19 mouse cellular contexts compared by ENCODE assay signal in the genomic region with DNA sequence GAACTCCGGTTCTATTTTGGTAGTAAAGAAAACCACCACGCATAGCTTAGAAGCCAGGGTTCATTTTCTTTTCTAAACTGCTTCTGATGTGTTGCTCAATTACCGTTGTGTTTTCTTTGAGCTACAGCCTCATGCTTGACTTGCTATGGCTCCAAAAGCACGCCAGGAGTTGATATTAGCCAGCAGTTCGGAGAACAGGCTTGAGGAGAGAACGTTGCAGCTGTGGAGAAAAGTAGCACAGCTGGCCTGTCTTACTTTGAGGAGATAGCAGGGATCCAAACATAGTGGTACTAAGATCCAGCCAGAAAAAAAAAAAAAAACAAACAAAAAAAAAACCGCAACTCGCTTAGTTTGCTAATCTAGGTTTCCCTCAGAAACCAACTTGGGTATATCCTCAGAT. TPM values are rescaled to one million over a fixed set of nuclear protein-coding genes. Genes with fewer than 3 reads are reported as not detected.
DNase-seq lines count a peak whose midpoint lies in the region; ATAC-seq and TF ChIP-seq lines count a peak whose summit lies in the region.
"Had no signal": no experiment of that assay in that cellular context is flagged by ENCODE, and none has a peak within 500 bp of the region (broad histone marks: within the 10 kb centered on the region; RNA-seq: fewer than 3 reads in every experiment).

No protein-coding gene starts in this region.

- no peak overlapping the region for H3K4me3 ChIP-seq in kidney, embryonic 16.5 days (ENCODE audit: low read length)
- H3K4me3 ChIP-seq in MEL (ENCODE audit: control insufficient read depth in 1 of 2, insufficient read depth in 1 of 2, low read depth in 2 of 2, low read length in 2 of 2): no peak overlapping the region
- no peak overlapping the region for H3K4me3 ChIP-seq in lung, postnatal 0 days (ENCODE audit: low read depth, low read length)
- H3K4me3 ChIP-seq in neural tube, embryonic 15.5 days (replicated peaks): no peak overlapping the region
- H3K4me3 ChIP-seq: forebrain, embryonic 12.5 days; heart, embryonic 13.5 days; limb, embryonic 13.5 days; midbrain, embryonic 15.5 days had no signal

- WGBS in kidney, embryonic 16.5 days: 46% methylated on average over 8 of the region's 8 CpGs
- 58% methylated on average over 8 of the region's 8 CpGs for WGBS in lung, postnatal 0 days
- 77% methylated on average over 8 of the region's 8 CpGs for WGBS in neural tube, embryonic 15.5 days

- H3K9me3 ChIP-seq in kidney, embryonic 16.5 days (ENCODE audit: low read length): no peaks in the 10 kb centered on the region
- no peaks in the 10 kb centered on the region for H3K9me3 ChIP-seq in MEL (replicated peaks; ENCODE audit: insufficient read depth, low read length)
- no peaks in the 10 kb centered on the region for H3K9me3 ChIP-seq in lung, postnatal 0 days (ENCODE audit: low read length)
- H3K9me3 ChIP-seq in neural tube, embryonic 15.5 days (replicated peaks): no peaks in the 10 kb centered on the region
- H3K9me3 ChIP-seq: forebrain, embryonic 12.5 days; heart, embryonic 13.5 days; limb, embryonic 13.5 days; midbrain, embryonic 15.5 days had no signal

- no peaks in the 10 kb centered on the region for H3K36me3 ChIP-seq in kidney, embryonic 16.5 days (ENCODE audit: insufficient read depth, low read length)
- no peaks in the 10 kb centered on the region for H3K36me3 ChIP-seq in MEL (ENCODE audit: control insufficient read depth in 1 of 2, insufficient read depth in 2 of 2, low read length in 2 of 2)
- no peaks in the 10 kb centered on the region for H3K36me3 ChIP-seq in lung, postnatal 0 days (ENCODE audit: insufficient read depth, low read length)
- H3K36me3 ChIP-seq in neural tube, embryonic 15.5 days: no peaks in the 10 kb centered on the region
- H3K36me3 ChIP-seq: forebrain, embryonic 12.5 days; heart, embryonic 13.5 days; limb, embryonic 13.5 days; midbrain, embryonic 15.5 days had no signal

- no peak for TF ChIP-seq CTCF in MEL (IDR thresholded peaks at IDR 0.05 in 2 of 3, conservative IDR thresholded peaks at IDR 0.05 in 1 of 3; ENCODE audit: control insufficient read depth in 1 of 3, insufficient read depth in 1 of 3, low read depth in 2 of 3, low read length in 3 of 3, poor library complexity in 1 of 3, severe bottlenecking in 1 of 3)
- TF ChIP-seq CTCF in lung, postnatal 0 days (IDR thresholded peaks at IDR 0.05): no peak; the same call in 1 of the 2 replicates

- H3K9ac ChIP-seq in kidney, embryonic 16.5 days (replicated peaks; ENCODE audit: low read length): no peak overlapping the region
- no peak overlapping the region for H3K9ac ChIP-seq in MEL (ENCODE audit: control insufficient read depth, low read depth, low read length, poor library complexity, severe bottlenecking)
- H3K9ac ChIP-seq in lung, postnatal 0 days (replicated peaks; ENCODE audit: low read depth): no peak overlapping the region
- H3K9ac ChIP-seq in neural tube, embryonic 15.5 days (replicated peaks): no peak overlapping the region
- H3K9ac ChIP-seq: forebrain, embryonic 12.5 days; heart, embryonic 13.5 days; limb, embryonic 13.5 days; liver, embryonic 14.5 days; midbrain, embryonic 15.5 days had no signal

- peak; percentile 46; the same call in 1 of the 2 replicates for ATAC-seq in kidney, embryonic 16.5 days (ENCODE audit: low FRiP score, low TSS enrichment)
- ATAC-seq in lung, postnatal 0 days: peak; percentile 44; the same call in 1 of the 2 replicates
- no peak for ATAC-seq in monocyte, adult 5-6 weeks (replicated peaks; ENCODE audit: insufficient number of reproducible peaks, low FRiP score, low TSS enrichment, poor library complexity, severe bottlenecking)
- ATAC-seq in neural tube, embryonic 15.5 days (ENCODE audit: low FRiP score): no peak
- ATAC-seq: inflammation-experienced regulatory T-cells, adult 6 months; midbrain, embryonic 15.5 days had no signal

- H3K4me1 ChIP-seq in kidney, embryonic 16.5 days (ENCODE audit: insufficient read depth, low read length): no peaks in the 10 kb centered on the region
- no peaks in the 10 kb centered on the region for H3K4me1 ChIP-seq in MEL (ENCODE audit: control insufficient read depth in 1 of 2, insufficient read depth in 2 of 2, low read length in 2 of 2)
- H3K4me1 ChIP-seq in lung, postnatal 0 days (ENCODE audit: insufficient read depth, low read depth, low read length): no peaks in the 10 kb centered on the region
- no peaks in the 10 kb centered on the region for H3K4me1 ChIP-seq in neural tube, embryonic 15.5 days
- H3K4me1 ChIP-seq: forebrain, embryonic 12.5 days; heart, embryonic 13.5 days; limb, embryonic 13.5 days; midbrain, embryonic 15.5 days had no signal

- H3K27ac ChIP-seq in kidney, embryonic 16.5 days (ENCODE audit: low read length): no peak overlapping the region
- no peak overlapping the region for H3K27ac ChIP-seq in MEL (ENCODE audit: control insufficient read depth, low read depth, low read length)
- no peak overlapping the region for H3K27ac ChIP-seq in lung, postnatal 0 days (ENCODE audit: low read length)
- no peak overlapping the region for H3K27ac ChIP-seq in neural tube, embryonic 15.5 days (replicated peaks)
- H3K27ac ChIP-seq: forebrain, embryonic 12.5 days; heart, embryonic 13.5 days; limb, embryonic 13.5 days; liver, embryonic 14.5 days; midbrain, embryonic 15.5 days had no signal

- no peak for TF ChIP-seq RAD21 in MEL (IDR thresholded peaks at IDR 0.05; ENCODE audit: low read depth, low read length)

- no peak for TF ChIP-seq EP300 in MEL (IDR thresholded peaks at IDR 0.05; ENCODE audit: low read depth in 1 of 2, low read length in 2 of 2)
- TF ChIP-seq EP300 in lung, postnatal 0 days (IDR thresholded peaks at IDR 0.05): no peak

- H3K4me2 ChIP-seq in kidney, embryonic 16.5 days (replicated peaks; ENCODE audit: low read depth, low read length): no peak overlapping the region
- H3K4me2 ChIP-seq in lung, postnatal 0 days (replicated peaks; ENCODE audit: low read depth, low read length): no peak overlapping the region
- no peak overlapping the region for H3K4me2 ChIP-seq in neural tube, embryonic 15.5 days
- H3K4me2 ChIP-seq: forebrain, embryonic 12.5 days; heart, embryonic 13.5 days; limb, embryonic 13.5 days; midbrain, embryonic 15.5 days had no signal

- H3K27me3 ChIP-seq in kidney, embryonic 16.5 days (ENCODE audit: insufficient read depth, low read length): no peaks in the 10 kb centered on the region; the same call in 1 of the 2 replicates
- no peaks in the 10 kb centered on the region for H3K27me3 ChIP-seq in MEL (ENCODE audit: control insufficient read depth in 1 of 2, insufficient read depth in 2 of 2, low read length in 2 of 2)
- no peaks in the 10 kb centered on the region for H3K27me3 ChIP-seq in lung, postnatal 0 days (replicated peaks; ENCODE audit: insufficient read depth, low read length)
- no peaks in the 10 kb centered on the region for H3K27me3 ChIP-seq in neural tube, embryonic 15.5 days (replicated peaks)
- H3K27me3 ChIP-seq: heart, embryonic 13.5 days; midbrain, embryonic 15.5 days had no signal

- no peak for DNase-seq in kidney, postnatal 36 days
- DNase-seq in 3134 (ENCODE audit: extremely low read depth, insufficient read length, low spot score): peak; percentile 13
- no peak for DNase-seq in MEL (ENCODE audit: low read depth, low spot score)
- peak; percentile 48 for DNase-seq in lung, postnatal 0 days (ENCODE audit: low spot score)
- DNase-seq: adrenal gland, postnatal 10 days; cerebellum, adult 11 months; cerebellum, postnatal 14 days; kidney, postnatal 14 days; right cerebral cortex, postnatal 14 days had no signal

- no peak for TF ChIP-seq POLR2A in MEL (IDR thresholded peaks at IDR 0.05; ENCODE audit: control insufficient read depth in 1 of 2, insufficient read depth in 1 of 2, low read depth in 1 of 2, low read length in 2 of 2, poor library complexity in 1 of 2)

- H3K79me2 ChIP-seq in MEL (ENCODE audit: control insufficient read depth, insufficient read depth, low read length, poor library complexity): no peaks in the 10 kb centered on the region

TF ChIP-seq in MEL, 35 proteins besides CTCF, POLR2A, EP300 and RAD21:
- TF ChIP-seq GATA1 (IDR thresholded peaks at IDR 0.05; ENCODE audit: low read depth, low read length) (no peak), ZNF384 (IDR thresholded peaks at IDR 0.05; ENCODE audit: low read depth, low read length) (peak; percentile 43; the same call in 1 of the 2 replicates)

RNA-seq across cellular contexts. Expression of a gene that starts 59.2 kb away (rescaled TPM):
- 2.5 and 4.7 TPM in 2 replicates for polyA plus RNA-seq in kidney, embryonic 16.5 days (2015; fragmentation: Nextera tagmentation; extraction: Ambion mirVana)
- total RNA-seq in MEL (2012; rRNA removed): 0.04 TPM in 1 of 2 replicates, not detected in the other
- polyA plus RNA-seq in MEL (2012; ENCODE audit: insufficient read depth in 1 of 2, insufficient read length in 2 of 2, low read depth in 1 of 2, low replicate concordance in 2 of 2, missing spikeins in 1 of 2): not detected
- polyA plus RNA-seq in lung, postnatal 0 days (2015; fragmentation: Nextera tagmentation; extraction: Ambion mirVana): 0.39 and 0.62 TPM in 2 replicates
- not detected in 3 replicates for total RNA-seq in monocyte, adult 5-6 weeks (2017)
- 12.3 and 16.1 TPM in 2 replicates for polyA plus RNA-seq in neural tube, embryonic 15.5 days (2015; fragmentation: Nextera tagmentation; extraction: Ambion mirVana)
- total RNA-seq: megakaryocyte, adult 5-6 weeks had no signal
- polyA plus RNA-seq: inflammation-experienced regulatory T-cells, adult 6 months had no signal

Comparison
In these comparisons a context has a peak if more than half of its experiments do, and no peak if none do; other contexts are left out.
1. ATAC-seq: peak in kidney, embryonic 16.5 days (single experiment) and lung, postnatal 0 days (single experiment); none in monocyte, adult 5-6 weeks (single experiment) and neural tube, embryonic 15.5 days (single experiment).
2. DNase-seq: peak in 3134 (single experiment) and lung, postnatal 0 days (single experiment); none in kidney, postnatal 36 days (0 of 2) and MEL (single experiment).